Mouse (Mus musculus) layer of hippocampus, postnatal 14 days (tissue): ENCODE results near the gene Ccdc22. TPM values are rescaled to one million over a fixed set of nuclear protein-coding genes. Genes with fewer than 3 reads are reported as not detected.
A peak's percentile ranks its signal among the peaks of the same experiment; 100 is the strongest.

Experiments
- DNase-seq, 2 experiments: peaks; one replicate each; pipeline ENCODE4 v3.0.0; 2021 to 2022; ENCODE audit warnings: low spot score in 2 of 2, mixed read lengths in 1 of 2
- total RNA-seq, 2 experiments: library from RNA; stranded (reverse); gene quantifications; 2 replicates each; pipeline ENCODE4 v1.2.3; 2021

The Ccdc22 gene
- total RNA-seq, 2 experiments from 2014 or later: 22.6 to 24.5 TPM

DNA sequence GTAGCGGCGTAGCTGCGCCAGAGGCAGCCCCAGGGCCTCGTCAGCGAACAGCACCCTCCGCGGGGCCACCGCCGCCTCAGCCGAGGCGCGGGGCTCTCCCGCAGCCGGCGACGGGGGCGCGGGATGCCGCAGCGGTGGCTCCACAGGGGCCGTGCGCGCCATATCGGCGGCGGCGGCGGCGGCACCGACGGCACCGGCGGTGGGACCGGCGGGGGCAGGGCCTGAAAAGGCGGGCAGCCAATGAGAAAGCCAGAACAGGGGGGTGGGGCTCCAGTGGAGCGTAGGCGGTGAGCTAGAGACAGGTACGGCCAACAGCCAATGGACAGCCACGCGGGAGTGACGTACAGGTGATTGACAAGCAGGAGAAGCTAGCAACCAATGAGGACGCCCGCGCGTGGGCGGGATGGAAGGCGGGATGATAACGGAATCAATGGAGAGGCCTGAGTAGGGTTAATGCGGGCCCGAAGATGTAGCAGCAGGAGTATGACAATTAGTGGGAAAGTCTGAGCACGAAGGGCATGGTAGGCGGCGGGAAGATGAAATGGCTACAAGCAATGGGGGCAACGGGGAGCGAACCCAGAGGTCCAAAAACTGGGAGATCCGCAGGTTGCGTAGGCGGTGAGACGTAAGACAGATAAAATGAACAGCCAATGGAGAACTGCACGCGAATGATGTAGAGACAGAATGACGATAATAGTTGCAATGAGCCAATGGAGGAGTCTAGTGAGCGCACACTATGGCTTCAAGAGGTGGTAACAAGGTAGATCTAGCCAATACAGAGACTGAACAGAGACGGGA, 31.0 kb downstream of the Ccdc22 start, which contains the start of gene Ppp1r3f:
Gene Ppp1r3f, minus strand, starts transcription at position 197 of the 798 bp plus-strand sequence.
- peak; percentile 91 to 98 for DNase-seq

DNA sequence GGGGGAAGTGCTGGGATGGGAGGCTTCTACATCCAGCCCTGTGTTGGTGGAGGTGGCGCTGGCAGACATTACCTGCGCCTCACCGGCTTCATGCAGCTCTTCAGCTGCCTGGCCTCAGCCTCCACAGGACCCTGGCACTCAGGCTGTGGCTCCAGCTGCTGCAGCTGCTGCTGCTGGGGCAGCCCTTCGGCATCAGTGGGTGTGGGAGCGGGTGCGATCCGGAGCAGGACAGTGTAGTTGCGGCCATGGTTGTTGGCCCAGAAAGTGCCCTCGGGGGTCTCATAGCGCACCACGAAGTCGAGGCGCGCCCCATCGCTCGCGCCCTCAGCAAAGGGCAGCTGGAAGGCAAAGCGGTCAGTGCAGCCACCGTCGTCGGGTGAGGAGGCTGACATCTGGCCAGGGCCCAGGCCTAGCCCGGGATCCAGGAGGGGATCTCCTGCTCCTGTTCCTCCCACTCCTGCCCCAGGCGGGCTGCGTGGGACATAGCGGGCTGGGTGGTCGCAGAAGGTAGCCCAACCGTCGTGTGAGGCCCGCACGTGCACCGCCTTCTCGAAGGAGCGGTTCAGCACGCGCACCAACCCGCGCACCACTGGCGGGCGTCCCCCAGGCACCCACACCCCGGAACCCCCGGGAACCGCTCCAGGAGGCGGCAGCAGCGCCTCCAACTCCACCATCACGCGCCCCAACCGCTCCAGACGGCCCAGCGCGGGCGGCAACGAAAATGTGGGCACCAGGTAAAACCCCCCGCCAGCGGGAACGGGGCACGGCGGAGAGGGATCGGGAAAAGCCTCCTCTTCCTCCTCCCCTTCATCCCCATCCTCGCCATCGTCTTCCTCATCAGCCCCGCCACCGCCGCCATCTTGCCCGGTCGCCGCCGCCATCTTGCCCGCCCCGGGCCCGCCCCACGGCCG, 31.9 kb downstream of the Ccdc22 start, which contains the start of gene Foxp3:
Gene Foxp3, plus strand, starts transcription at position 469 of the 911 bp plus-strand sequence.
- DNase-seq: peak; percentile 9 to 15

DNA sequence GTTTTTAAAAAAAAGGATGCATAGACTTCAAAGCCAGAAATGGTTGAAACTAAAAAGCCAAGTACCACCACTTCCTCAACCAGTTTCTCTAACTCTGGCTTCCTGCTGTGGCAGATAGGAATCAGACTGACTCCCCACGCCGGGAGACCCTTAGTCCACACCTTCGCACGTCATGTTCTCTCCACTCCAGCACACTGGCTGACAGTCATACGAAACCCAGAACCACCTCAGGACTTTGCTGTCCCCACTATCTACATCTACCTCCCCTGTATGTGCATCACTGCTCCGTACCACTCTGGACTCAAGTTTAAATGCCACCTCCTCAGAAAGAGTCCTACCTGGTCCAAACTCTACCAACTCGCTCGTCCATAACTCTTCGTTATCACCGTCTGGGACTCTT, 32.9 kb downstream of the Ccdc22 start:
- no peak for DNase-seq

DNA sequence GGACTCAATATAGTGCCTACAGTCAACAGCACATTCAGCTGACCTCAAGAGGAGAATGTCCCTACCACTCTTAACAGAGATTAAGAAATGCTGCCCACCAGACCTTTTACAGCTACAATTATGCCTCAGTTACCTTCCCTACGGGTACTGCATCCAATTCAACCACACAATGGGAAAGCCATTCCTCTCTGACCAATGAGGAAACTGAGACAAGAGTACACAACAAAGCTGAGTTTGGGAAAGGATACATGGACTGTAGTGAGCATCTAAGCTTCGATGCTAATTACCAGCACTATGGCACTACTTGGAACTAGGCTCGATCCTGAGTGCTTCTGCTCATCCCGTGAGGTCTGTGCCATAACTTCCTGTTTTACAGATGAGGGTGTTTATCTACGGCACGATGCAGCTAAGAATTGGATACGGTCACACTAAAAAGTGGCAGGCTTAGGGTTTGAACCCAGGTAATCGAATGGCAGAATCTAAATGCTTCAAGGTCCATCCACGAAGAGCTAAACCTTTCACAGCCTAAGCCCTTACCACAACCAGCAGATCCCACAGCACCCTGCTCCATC, 33.7 kb downstream of the Ccdc22 start:
- no peak for DNase-seq

DNA sequence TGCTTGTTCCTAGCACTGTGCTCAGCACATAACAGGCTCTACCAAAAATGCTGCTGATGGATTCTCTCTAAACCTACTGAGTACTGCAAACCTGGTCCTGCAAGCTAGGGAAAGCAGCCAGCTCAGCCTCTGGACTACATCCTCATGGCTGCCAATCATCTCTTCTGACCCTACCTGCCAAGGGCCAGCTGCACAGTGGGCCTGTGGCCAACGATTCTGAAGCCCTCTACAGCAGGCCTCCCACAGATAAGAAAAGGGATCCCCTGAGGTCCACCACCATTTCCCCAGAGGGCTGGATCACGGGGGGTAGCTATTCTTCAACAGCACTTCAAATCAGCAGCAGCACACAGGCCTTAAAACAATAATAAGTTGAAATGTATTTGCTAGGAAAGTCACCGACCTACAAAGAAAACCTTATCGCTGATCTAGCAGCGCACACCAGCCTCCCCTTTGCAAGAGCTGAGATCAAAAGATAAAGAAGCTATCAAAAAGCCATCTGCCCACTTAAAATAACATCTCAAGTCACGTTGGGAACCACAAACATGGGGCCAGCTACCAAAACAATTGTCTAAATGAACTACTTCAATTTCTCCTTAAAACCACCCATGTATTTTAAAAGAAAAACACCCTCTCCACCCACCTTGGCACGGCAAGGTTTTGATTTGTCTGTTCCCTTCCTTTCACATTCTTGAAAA, 34.7 kb downstream of the Ccdc22 start:
- no peak for DNase-seq

DNA sequence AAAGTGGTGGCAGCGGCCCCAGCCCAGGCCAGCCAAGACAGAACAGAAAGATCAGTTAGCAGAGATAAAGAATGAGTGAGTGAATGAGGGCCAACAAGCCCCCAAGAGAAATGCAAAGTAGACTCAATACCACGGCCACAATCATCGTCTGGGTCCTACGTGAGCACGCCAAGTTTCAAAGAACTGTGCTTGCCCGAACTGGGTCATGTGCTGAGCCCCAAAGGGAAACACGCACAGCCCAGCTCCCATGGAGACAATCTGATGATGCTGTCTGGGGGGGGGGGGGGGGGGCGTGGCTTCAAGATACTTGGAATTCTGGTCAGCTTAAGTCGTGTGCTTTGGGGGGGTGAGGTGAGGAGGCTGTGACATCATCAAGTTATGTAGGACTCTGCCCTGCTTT, 37.8 kb downstream of the Ccdc22 start:
- DNase-seq: no peak

DNA sequence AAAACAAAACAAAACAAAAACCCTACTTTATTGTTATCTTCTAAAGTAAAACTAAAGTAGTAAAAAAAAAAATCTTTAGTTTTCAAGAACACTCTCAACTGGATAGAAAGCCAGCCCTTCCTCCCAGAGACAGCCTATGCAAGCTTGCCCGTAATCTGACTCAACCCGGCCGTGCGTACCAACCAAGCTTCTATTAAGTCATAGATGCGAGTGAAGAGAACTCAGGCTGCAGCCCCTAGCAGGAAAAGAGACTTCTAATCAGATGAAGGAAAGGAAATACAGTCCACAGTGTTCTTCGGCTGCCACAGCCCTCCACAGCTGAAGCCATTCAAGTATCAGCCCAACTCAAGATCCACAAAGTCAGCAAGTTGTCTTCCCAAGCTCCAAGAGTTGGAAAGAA, 39.0 kb downstream of the Ccdc22 start:
- DNase-seq: no peak

DNA sequence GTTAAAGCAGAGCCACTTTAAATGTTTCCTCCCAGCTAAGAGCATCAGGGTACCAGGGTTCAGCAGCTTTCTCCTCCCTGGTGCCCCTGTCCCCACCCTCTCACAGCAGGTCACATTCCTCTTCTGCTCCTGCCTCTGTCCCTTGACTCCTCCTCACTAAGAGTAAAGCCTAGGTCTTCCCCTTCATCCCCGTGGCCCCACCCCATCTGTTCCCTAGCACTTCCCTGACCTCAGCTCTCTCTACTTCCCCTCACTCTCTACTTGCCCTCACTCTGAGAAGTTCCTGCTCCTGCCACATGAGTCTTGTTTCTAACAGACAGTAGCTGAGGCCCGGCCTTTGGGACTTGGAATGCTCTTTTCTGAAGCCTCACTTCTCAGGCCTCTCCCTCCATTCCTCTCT, 42.2 kb downstream of the Ccdc22 start:
- DNase-seq: no peak

DNA sequence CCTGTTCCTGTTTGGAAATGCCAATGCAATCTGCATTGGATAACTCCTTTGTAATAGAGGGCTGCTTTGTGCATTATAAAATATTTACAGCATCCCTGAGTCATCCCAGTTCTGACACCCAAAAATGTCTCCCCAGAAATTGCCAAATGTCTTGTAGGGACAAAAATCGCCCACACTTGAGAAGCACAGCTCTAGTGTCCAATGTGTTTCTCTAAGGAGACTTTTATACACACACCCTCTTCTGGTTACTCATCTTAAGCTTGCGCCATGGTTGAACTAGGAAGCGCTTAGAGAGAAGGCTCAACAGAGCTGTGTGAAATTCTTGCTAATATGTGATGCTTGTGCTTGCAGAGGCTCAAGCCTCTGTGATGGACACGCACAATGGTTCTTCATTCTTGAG, 51.8 kb downstream of the Ccdc22 start:
- no peak for DNase-seq

Other genes starting within 250 kb of the Ccdc22 start
- 10 to 100 TPM; 12.5 TPM for gene Usp27x, start 229.7 kb downstream of the Ccdc22 start, total RNA-seq
- under 1 TPM in 1 of 2 experiments, not detected in 1; 0.24 TPM for gene Foxp3, start 31.9 kb downstream of the Ccdc22 start, total RNA-seq
- gene Ppp1r3f, start 31.2 kb downstream of the Ccdc22 start, total RNA-seq: 10 to 100 TPM; 16.5 to 16.7 TPM
- under 1 TPM in 1 of 2 experiments, not detected in 1; 0.21 TPM for gene Cacna1f, start 1.6 kb upstream of the Ccdc22 start, total RNA-seq
- 1,000 to 10,000 TPM; 1,862 to 1,901 TPM for gene Syp, start 33.0 kb upstream of the Ccdc22 start, total RNA-seq
- 1 to 10 TPM; 1.5 to 1.6 TPM for gene Prickle3, start 51.7 kb upstream of the Ccdc22 start, total RNA-seq
- 1 to 10 TPM; 7.0 to 9.6 TPM for gene Plp2, start 65.9 kb upstream of the Ccdc22 start, total RNA-seq
- gene Magix, start 75.7 kb upstream of the Ccdc22 start, total RNA-seq: under 1 TPM; 0.25 to 0.31 TPM
- gene Gpkow, start 91.6 kb upstream of the Ccdc22 start, total RNA-seq: 10 to 100 TPM; 33.2 to 36.3 TPM
- gene Wdr45, start 108.8 kb upstream of the Ccdc22 start, total RNA-seq: 10 to 100 TPM; 47.7 to 48.1 TPM
- not detected for gene Gm45208, start 116.7 kb upstream of the Ccdc22 start, total RNA-seq
- 100 to 1,000 TPM in 1 of 2 experiments, 10 to 100 TPM in 1; 98.2 to 107 TPM for gene Praf2, start 122.9 kb upstream of the Ccdc22 start, total RNA-seq
- 10 to 100 TPM; 15.5 to 19.6 TPM for gene Ccdc120, start 145.4 kb upstream of the Ccdc22 start, total RNA-seq
- gene Tfe3, start 157.0 kb upstream of the Ccdc22 start, total RNA-seq: 10 to 100 TPM; 31.7 to 34.4 TPM
- gene Gripap1, start 184.2 kb upstream of the Ccdc22 start, total RNA-seq: 10 to 100 TPM; 88.1 to 98.9 TPM
- gene Kcnd1, start 216.8 kb upstream of the Ccdc22 start, total RNA-seq: 10 to 100 TPM in 1 of 2 experiments, 1 to 10 TPM in 1; 9.8 to 10.0 TPM
- 10 to 100 TPM; 64.1 to 64.9 TPM for gene Otud5, start 235.8 kb upstream of the Ccdc22 start, total RNA-seq